In genomic region chr6:71268929-71269685, GRCm38 (mm10) we compare ENCODE assay signal across 9 mouse cellular contexts. TPM values are rescaled to one million over a fixed set of nuclear protein-coding genes. Genes with fewer than 3 reads are reported as not detected.
A peak's percentile ranks its signal among the peaks of the same experiment; 100 is the strongest.
DNase-seq lines count a peak whose midpoint lies in the region; TF ChIP-seq lines count a peak whose summit lies in the region.
"Had no signal": no experiment of that assay in that cellular context is flagged by ENCODE, and none has a peak within 500 bp of the region (broad histone marks: within the 10 kb centered on the region; RNA-seq: fewer than 3 reads in every experiment).

No protein-coding gene starts in this region.

- peak; percentile 52 for TF ChIP-seq CTCF in gastrocnemius, adult 2 months (IDR thresholded peaks at IDR 0.05)

- intact Hi-C loops in gastrocnemius, adult 2 months (cut with DNase I) = no loop called here
- intact Hi-C loops in gastrocnemius, postnatal 14 days (cut with DNase I; ENCODE audit: low total_unique reads) = no loop called here

- H3K4me3 ChIP-seq in gastrocnemius, adult 2 months = peak overlapping the region; percentile 15

- H3K27ac ChIP-seq in gastrocnemius, adult 2 months = peak overlapping the region; percentile 99

- DNase-seq in gastrocnemius, adult 2 months = peak; percentile 65
- DNase-seq in gastrocnemius, postnatal 14 days = no peak
- DNase-seq in CD4-positive helper T cell, adult 2 months (ENCODE audit: low read depth, low spot score) = peak; percentile 27
- peak; percentile 34 for DNase-seq in c-Kit-positive CD71-positive TER-119-negative erythroid progenitor cells, embryonic 14.5 days (ENCODE audit: low read depth)
- DNase-seq in kidney, postnatal 14 days = peak; percentile 18
- DNase-seq in layer of hippocampus, adult 9-10 months (ENCODE audit: low spot score) = no peak
- no peak for DNase-seq in ovary, adult 18-20 months (ENCODE audit: low spot score)
- no peak for DNase-seq in adrenal gland, adult 8-10 months

RNA-seq across cellular contexts. Expression of gene Krcc1, which starts 2.4 kb away (rescaled TPM):
- 10 to 100 TPM; 23.7 to 33.6 TPM for total RNA-seq in gastrocnemius, adult 2 months (2021)
- 10 to 100 TPM; 23.6 to 27.9 TPM for total RNA-seq in gastrocnemius, postnatal 14 days (2021)
- total RNA-seq in adrenal gland, adult 8-10 months (2022) = 10 to 100 TPM; 57.0 to 69.2 (median 65.6) TPM

RNA-seq across cellular contexts. Expression of gene Smyd1, which starts 52.9 kb away (rescaled TPM):
- total RNA-seq in gastrocnemius, adult 2 months (2021) = 100 to 1,000 TPM; 370 to 385 TPM
- total RNA-seq in gastrocnemius, postnatal 14 days (2021) = 100 to 1,000 TPM; 228 to 241 TPM
- total RNA-seq in adrenal gland, adult 8-10 months (2022) = under 1 TPM in 3 of 4 experiments, not detected in 1; 0.13 to 0.23 (median 0.21) TPM

RNA-seq across cellular contexts. Expression of gene Cd8b1, which starts 53.5 kb away (rescaled TPM):
- not detected for total RNA-seq in gastrocnemius, adult 2 months (2021)
- total RNA-seq in gastrocnemius, postnatal 14 days (2021) = not detected
- under 1 TPM in 3 of 4 experiments, not detected in 1; 0.31 to 0.32 (median 0.31) TPM for total RNA-seq in adrenal gland, adult 8-10 months (2022)
- total RNA-seq: left cerebral cortex, postnatal 10 days had no signal

Comparison
In these comparisons a context has a peak if more than half of its experiments do, and no peak if none do; other contexts are left out.
1. DNase-seq: peak in gastrocnemius, adult 2 months (single experiment), CD4-positive helper T cell, adult 2 months (single experiment), c-Kit-positive CD71-positive TER-119-negative erythroid progenitor cells, embryonic 14.5 days (single experiment) and kidney, postnatal 14 days (single experiment); none in gastrocnemius, postnatal 14 days (single experiment), layer of hippocampus, adult 9-10 months (single experiment), ovary, adult 18-20 months (single experiment) and adrenal gland, adult 8-10 months (single experiment).
2. RNA of gene Smyd1, which starts 52.9 kb away (total RNA-seq): 370 to 385 TPM in gastrocnemius, adult 2 months and 228 to 241 TPM in gastrocnemius, postnatal 14 days; 0.13 to 0.23 TPM in adrenal gland, adult 8-10 months; every median in the first group is over 100 times any median in the second.